Mouse (Mus musculus) forebrain, embryonic 14.5 days (tissue): ENCODE measurements at regions not wholly inside any gene's neighbourhood (a gene's known extent, or its start where the extent isn't known, plus 50 kb on each side); places are given as distances from the start of the nearest gene placed in this dataset.

Source experiments
- ATAC-seq: fragments of 200-750 bp; cut with Nextera tagmentation; 2 replicates; pipeline ENCODE4 v1.8.0; 2017; ENCODE audit warnings: mild to moderate bottlenecking, moderate library complexity
- DNase-seq: peaks from one replicate; pipeline ENCODE4 v3.0.0-alpha.2; 2015; ENCODE audit warnings: low spot score
- H3K27ac ChIP-seq: fragments of 300-500 bp; sonication (generic); 2 replicates; pipeline ENCODE4 v1.5.1; 2014; ENCODE audit warnings: low read depth, mild to moderate bottlenecking, control low read depth, low read length, moderate library complexity
- H3K27me3 ChIP-seq: fragments of 300-500 bp; sonication (generic); replicated peaks from 2 replicates; pipeline ENCODE4 v1.6.1; 2014; ENCODE audit warnings: low read length, control low read depth, mixed read lengths; ENCODE audit not compliant: control insufficient read depth, insufficient read depth
- H3K36me3 ChIP-seq: fragments of 300-500 bp; sonication (generic); 2 replicates; pipeline ENCODE4 v1.6.1; 2014; ENCODE audit warnings: low read length, control low read depth; ENCODE audit not compliant: control insufficient read depth, insufficient read depth
- H3K4me1 ChIP-seq: fragments of 300-500 bp; sonication (generic); 2 replicates; pipeline ENCODE4 v1.6.1; 2014; ENCODE audit warnings: antibody characterized with exemption, low read length, control low read depth; ENCODE audit not compliant: control insufficient read depth, insufficient read depth
- H3K4me2 ChIP-seq: fragments of 300-500 bp; sonication (generic); 2 replicates; pipeline ENCODE4 v1.6.1; 2014; ENCODE audit warnings: mild to moderate bottlenecking, control low read depth, low read length
- H3K4me3 ChIP-seq: fragments of 300-500 bp; sonication (generic); 2 replicates; pipeline ENCODE4 v1.5.1; 2014; ENCODE audit warnings: low read depth, low read length, control low read depth
- H3K9ac ChIP-seq: fragments of 300-500 bp; sonication (generic); 2 replicates; pipeline ENCODE4 v1.6.1; 2014; ENCODE audit warnings: mild to moderate bottlenecking, low read length, control low read depth, moderate library complexity
- H3K9me3 ChIP-seq: fragments of 300-500 bp; sonication (generic); replicated peaks from 2 replicates; pipeline ENCODE4 v1.6.1; 2016; ENCODE audit warnings: low read length, control low read depth, mixed read lengths; ENCODE audit not compliant: control insufficient read depth
- WGBS: fragments of 180-500 bp; shearing (Covaris S2); extraction: QIAGEN DNeasy Blood & Tissue Kit; methylation state at CpG from one replicate; pipeline ENCODE4 v1.1.7; 2014; 5-methylcytosine and 5-hydroxymethylcytosine counted together

- whole genome bisulfite sequencing, result 73% methylated on average over 1 of the region's 1 CpGs
- H3K4me3 ChIP-seq, result no peak overlapping the region
- DNase-seq (peak; percentile 5), ATAC-seq (no peak)
- no peaks in the 10 kb centered on the region for H3K9me3 ChIP-seq
- no peak overlapping the region for H3K4me2 ChIP-seq
- H3K27ac ChIP-seq, result no peak overlapping the region
- no peaks in the 10 kb centered on the region for H3K36me3 ChIP-seq
- H3K27me3 ChIP-seq, result no peaks in the 10 kb centered on the region
- H3K9ac ChIP-seq, result no peak overlapping the region
- H3K4me1 ChIP-seq, result no peaks in the 10 kb centered on the region
Observed at GRCm38 (mm10) chr5:58705561-58705960, 987.8 kb downstream of the Pcdh7 start.

- Histone ChIP-seq H3K4me1 (no peaks in the 10 kb centered on the region), H3K9me3 (no peaks in the 10 kb centered on the region), H3K27ac (no peak overlapping the region), H3K9ac (no peak overlapping the region), H3K4me2 (no peak overlapping the region), H3K27me3 (no peaks in the 10 kb centered on the region), H3K4me3 (no peak overlapping the region), H3K36me3 (no peaks in the 10 kb centered on the region)
- no peak for ATAC-seq
- no peak for DNase-seq
- WGBS, result 29% methylated on average over 1 of the region's 1 CpGs
Observed at GRCm38 (mm10) chr5:58712381-58712780, 994.6 kb downstream of the Pcdh7 start.

GRCm38 (mm10) chr5:58733366-58733765, 1015.6 kb downstream of the Pcdh7 start:
- H3K36me3 ChIP-seq, result no peaks in the 10 kb centered on the region
- 95% methylated on average over 3 of the region's 3 CpGs for WGBS
- H3K9ac ChIP-seq, result no peak overlapping the region
- DNase-seq, result no peak
- no peak overlapping the region for H3K4me3 ChIP-seq
- H3K27ac ChIP-seq, result no peak overlapping the region
- ATAC-seq, result no peak
- no peaks in the 10 kb centered on the region for H3K9me3 ChIP-seq
- H3K4me2 ChIP-seq, result no peak overlapping the region
- no peaks in the 10 kb centered on the region for H3K27me3 ChIP-seq
- 0 out of 2 replicates have a peak, but pooled peaks cover 2% of the 10 kb centered on the region for H3K4me1 ChIP-seq

- no peaks in the 10 kb centered on the region for H3K9me3 ChIP-seq
- no peak overlapping the region for H3K4me3 ChIP-seq
- H3K4me1 ChIP-seq, result 0 out of 2 replicates have a peak, but pooled peaks cover 2% of the 10 kb centered on the region
- H3K4me2 ChIP-seq, result no peak overlapping the region
- H3K36me3 ChIP-seq, result no peaks in the 10 kb centered on the region
- H3K27ac ChIP-seq, result no peak overlapping the region
- no peak overlapping the region for H3K9ac ChIP-seq
- H3K27me3 ChIP-seq, result no peaks in the 10 kb centered on the region
- no peak for DNase-seq
- WGBS, result 85% methylated on average over 2 of the region's 2 CpGs
- no peak for ATAC-seq
Observed at GRCm38 (mm10) chr5:58733961-58734360, 1016.2 kb downstream of the Pcdh7 start.

GRCm38 (mm10) chr5:58736610-58737009, 1018.8 kb downstream of the Pcdh7 start:
- Histone ChIP-seq H3K4me1 (0 out of 2 replicates have a peak, but pooled peaks cover 2% of the 10 kb centered on the region), H3K36me3 (no peaks in the 10 kb centered on the region), H3K27me3 (no peaks in the 10 kb centered on the region), H3K9ac (no peak overlapping the region), H3K4me3 (no peak overlapping the region), H3K4me2 (no peak overlapping the region), H3K27ac (no peak overlapping the region), H3K9me3 (no peaks in the 10 kb centered on the region)
- ATAC-seq (no peak), DNase-seq (peak; percentile 39)
- 61% methylated on average over 9 of the region's 9 CpGs for WGBS

GRCm38 (mm10) chr5:58737264-58737883, 1019.6 kb downstream of the Pcdh7 start:
- no peaks in the 10 kb centered on the region for H3K27me3 ChIP-seq
- no peak overlapping the region for H3K9ac ChIP-seq
- H3K4me2 ChIP-seq, result no peak overlapping the region
- no peaks in the 10 kb centered on the region for H3K36me3 ChIP-seq
- DNase-seq, result peak; percentile 49
- 70% methylated on average over 4 of the region's 4 CpGs for WGBS
- H3K4me3 ChIP-seq, result no peak overlapping the region
- no peak for ATAC-seq
- H3K4me1 ChIP-seq, result 0 out of 2 replicates have a peak, but pooled peaks cover 2% of the 10 kb centered on the region
- H3K9me3 ChIP-seq, result no peaks in the 10 kb centered on the region
- H3K27ac ChIP-seq, result no peak overlapping the region

GRCm38 (mm10) chr5:58738041-58738440, 1020.3 kb downstream of the Pcdh7 start:
- H3K27ac ChIP-seq, result no peak overlapping the region
- H3K9me3 ChIP-seq, result no peaks in the 10 kb centered on the region
- H3K4me1 ChIP-seq, result 0 out of 2 replicates have a peak, but pooled peaks cover 2% of the 10 kb centered on the region
- ATAC-seq (peak; percentile 44; the same call in 1 of the 2 replicates), DNase-seq (no peak)
- H3K4me3 ChIP-seq, result no peak overlapping the region
- 57% methylated on average over 4 of the region's 4 CpGs for WGBS
- no peaks in the 10 kb centered on the region for H3K27me3 ChIP-seq
- no peak overlapping the region for H3K4me2 ChIP-seq
- H3K9ac ChIP-seq, result no peak overlapping the region
- H3K36me3 ChIP-seq, result no peaks in the 10 kb centered on the region

- no peak overlapping the region for H3K4me2 ChIP-seq
- ATAC-seq, result peak; percentile 89
- no peaks in the 10 kb centered on the region for H3K36me3 ChIP-seq
- no peak overlapping the region for H3K4me3 ChIP-seq
- WGBS, result 37% methylated on average over 1 of the region's 1 CpGs
- H3K27me3 ChIP-seq, result no peaks in the 10 kb centered on the region
- 0 out of 2 replicates have a peak, but pooled peaks cover 2% of the 10 kb centered on the region for H3K4me1 ChIP-seq
- H3K27ac ChIP-seq, result no peak overlapping the region
- no peak overlapping the region for H3K9ac ChIP-seq
- H3K9me3 ChIP-seq, result no peaks in the 10 kb centered on the region
- DNase-seq, result peak; percentile 83
Observed at GRCm38 (mm10) chr5:58740759-58741158, 1023.0 kb downstream of the Pcdh7 start.

GRCm38 (mm10) chr5:58747684-58748083, 1029.9 kb downstream of the Pcdh7 start:
- DNase-seq (no peak), ATAC-seq (no peak)
- no peak overlapping the region for H3K4me3 ChIP-seq
- H3K27me3 ChIP-seq, result no peaks in the 10 kb centered on the region
- H3K4me2 ChIP-seq, result no peak overlapping the region
- H3K27ac ChIP-seq, result no peak overlapping the region
- 3% methylated on average over 6 of the region's 6 CpGs for WGBS
- H3K9me3 ChIP-seq, result no peaks in the 10 kb centered on the region
- no peaks in the 10 kb centered on the region for H3K4me1 ChIP-seq
- H3K36me3 ChIP-seq, result no peaks in the 10 kb centered on the region
- H3K9ac ChIP-seq, result no peak overlapping the region
